Mouse (Mus musculus): ENCODE results near the gene Gas2l1.

The Gas2l1 gene

GRCm38 (mm10) chr11:5065056-5065821 is at the start of gene Gas2l1:
Gas2l1 (minus strand) TSS chr11:5065327.
- CTCF ChIA-PET = interaction anchor here (0.5 to 2.0 kb wide), 35 partner anchors 9 to 1038 kb away, joined by 3 to 11 read pairs (median 4); partner anchors contain the start of genes Ap1b1 (in 1 of the 4), Ewsr1 (in 1 of the 4) and Rhbdd3 (in 1 of the 4)
- POLR2A ChIA-PET = interaction anchor here (0.7 to 14.6 kb wide), 37 partner anchors 9 to 798 kb away, joined by 3 to 359 read pairs (median 4); partner anchors contain the start of genes Ewsr1 (in 3 of the 4), Rhbdd3 (in 3 of the 4) and Ap1b1 (in 1 of the 4)

- ChIA-PET CTCF (interaction anchor here in 2 of 4 experiments (1.1 to 2.4 kb wide), 3 partner anchors 8 to 160 kb away, joined by 11 to 38 read pairs (median 20); no protein-coding TSS in a partner anchor), POLR2A (interaction anchor here in 2 of 4 experiments (0.6 to 7.8 kb wide), 4 partner anchors 14 to 136 kb away, joined by 3 to 118 read pairs (median 24); partner anchors contain the start of genes Ewsr1 (in 2 of the 2) and Rhbdd3 (in 2 of the 2))
Measured at GRCm38 (mm10) chr11:5113645-5114044, 48.5 kb upstream of the Gas2l1 start.

- ChIA-PET CTCF (interaction anchor here in 3 of 4 experiments (0.6 to 1.2 kb wide), 6 partner anchors 10 to 575 kb away, joined by 3 read pairs; partner anchors contain the start of genes Ewsr1 (in 1 of the 3) and Rhbdd3 (in 1 of the 3)), POLR2A (interaction anchor here (1.1 to 7.8 kb wide), 6 partner anchors 9 to 108 kb away, joined by 3 to 118 read pairs (median 4); partner anchors contain the start of genes Ewsr1 (in 3 of the 4) and Rhbdd3 (in 3 of the 4))
Measured at GRCm38 (mm10) chr11:5109441-5109840, 44.3 kb upstream of the Gas2l1 start.

- POLR2A ChIA-PET = interaction anchor here in 2 of 4 experiments (1.2 to 3.4 kb wide), 4 partner anchors 8 to 15 kb away, joined by 4 to 12 read pairs (median 8); no protein-coding TSS in a partner anchor
- CTCF ChIA-PET = interaction anchor here in 2 of 4 experiments (0.7 to 3.3 kb wide), 3 partner anchors 10 to 78 kb away, joined by 3 to 20 read pairs (median 9); no protein-coding TSS in a partner anchor
Measured at GRCm38 (mm10) chr11:5103986-5104509, 38.9 kb upstream of the Gas2l1 start.

GRCm38 (mm10) chr11:5102384-5102783 is 37.3 kb upstream of the Gas2l1 start:
- ChIA-PET CTCF (interaction anchor here in 1 of 4 experiments (1.1 kb wide), 1 partner anchor 13 kb away, joined by 4 read pairs; no protein-coding TSS in a partner anchor), POLR2A (interaction anchor here in 2 of 4 experiments (0.6 to 11.9 kb wide), 11 partner anchors 10 to 171 kb away, joined by 3 to 444 read pairs (median 24); partner anchors contain the start of genes Rasl10a (in 2 of the 2) and Gas2l1 (in 1 of the 2))

- ChIA-PET POLR2A (interaction anchor here in 3 of 4 experiments (0.5 to 11.9 kb wide), 25 partner anchors 8 to 393 kb away, joined by 3 to 444 read pairs (median 12); partner anchors contain the start of genes Gas2l1 (in 2 of the 3), Rasl10a (in 2 of the 3), Emid1 (in 1 of the 3) and Kremen1 (in 1 of the 3)), CTCF (interaction anchor here (0.5 to 2.6 kb wide), 10 partner anchors 9 to 225 kb away, joined by 3 to 20 read pairs (median 4); no protein-coding TSS in a partner anchor)
Measured at GRCm38 (mm10) chr11:5101641-5102040, 36.5 kb upstream of the Gas2l1 start.

- POLR2A ChIA-PET = interaction anchor here (0.5 to 11.9 kb wide), 89 partner anchors 8 to 797 kb away, joined by 3 to 444 read pairs (median 6); partner anchors contain the start of genes Gas2l1 (in 3 of the 4), Kremen1 (in 3 of the 4), Rasl10a (in 3 of the 4) and Dbnl (in 1 of the 4)
- CTCF ChIA-PET = interaction anchor here (0.5 to 2.7 kb wide), 17 partner anchors 9 to 1329 kb away, joined by 3 to 29 read pairs (median 5); partner anchors contain the start of gene Gas2l1 (in 1 of the 4)
Measured at GRCm38 (mm10) chr11:5100801-5101200, 35.7 kb upstream of the Gas2l1 start.

- ChIA-PET POLR2A (interaction anchor here (0.5 to 11.9 kb wide), 156 partner anchors 8 to 1203 kb away, joined by 3 to 444 read pairs (median 5); partner anchors contain the start of genes Emid1 (in 3 of the 4), Gas2l1 (in 3 of the 4), Kremen1 (in 3 of the 4) and Rasl10a (in 3 of the 4)), CTCF (interaction anchor here (0.6 to 2.7 kb wide), 20 partner anchors 8 to 626 kb away, joined by 3 to 29 read pairs (median 6); partner anchors contain the start of gene Gas2l1 (in 2 of the 4))
Measured at GRCm38 (mm10) chr11:5100283-5100682, 35.2 kb upstream of the Gas2l1 start.

GRCm38 (mm10) chr11:5099576-5100183 is 34.6 kb upstream of the Gas2l1 start:
- ChIA-PET CTCF (interaction anchor here (0.6 to 2.7 kb wide), 21 partner anchors 8 to 626 kb away, joined by 3 to 29 read pairs (median 6); partner anchors contain the start of gene Gas2l1 (in 3 of the 4)), POLR2A (interaction anchor here (0.5 to 11.9 kb wide), 208 partner anchors 8 to 1203 kb away, joined by 3 to 444 read pairs (median 4); partner anchors contain the start of genes Emid1 (in 3 of the 4), Gas2l1 (in 3 of the 4), Kremen1 (in 3 of the 4) and Rasl10a (in 3 of the 4))

- ChIA-PET POLR2A (interaction anchor here (0.6 to 11.9 kb wide), 165 partner anchors 7 to 1447 kb away, joined by 3 to 444 read pairs (median 4); partner anchors contain the start of genes Emid1 (in 3 of the 4), Gas2l1 (in 3 of the 4), Kremen1 (in 3 of the 4) and Rasl10a (in 3 of the 4)), CTCF (interaction anchor here (0.6 to 2.7 kb wide), 13 partner anchors 10 to 199 kb away, joined by 3 to 29 read pairs (median 6); partner anchors contain the start of gene Gas2l1 (in 2 of the 4))
Measured at GRCm38 (mm10) chr11:5098736-5099542, 33.8 kb upstream of the Gas2l1 start, which contains the start of the genes Rhbdd3 and Ewsr1. Rhbdd3 (plus strand) TSS chr11:5098926. Ewsr1 (minus strand) TSS chr11:5099266.

GRCm38 (mm10) chr11:5098035-5098735 is 33.1 kb upstream of the Gas2l1 start:
- ChIA-PET POLR2A (interaction anchor here (0.6 to 11.9 kb wide), 94 partner anchors 6 to 605 kb away, joined by 3 to 444 read pairs (median 5); partner anchors contain the start of genes Emid1 (in 3 of the 4), Gas2l1 (in 3 of the 4), Kremen1 (in 3 of the 4) and Rasl10a (in 2 of the 4)), CTCF (interaction anchor here in 3 of 4 experiments (0.6 to 2.7 kb wide), 7 partner anchors 11 to 63 kb away, joined by 3 to 29 read pairs (median 6); partner anchors contain the start of gene Gas2l1 (in 1 of the 3))

- ChIA-PET POLR2A (interaction anchor here (0.8 to 11.9 kb wide), 19 partner anchors 8 to 705 kb away, joined by 3 to 444 read pairs (median 8); partner anchors contain the start of genes Gas2l1 (in 2 of the 4) and Rasl10a (in 1 of the 4)), CTCF (interaction anchor here in 1 of 4 experiments (0.7 kb wide), 1 partner anchor 274 kb away, joined by 4 read pairs; no protein-coding TSS in a partner anchor)
Measured at GRCm38 (mm10) chr11:5096480-5097020, 31.4 kb upstream of the Gas2l1 start.

GRCm38 (mm10) chr11:5095877-5096276 is 30.8 kb upstream of the Gas2l1 start:
- CTCF ChIA-PET = no interaction called here
- POLR2A ChIA-PET = interaction anchor here (0.8 to 11.9 kb wide), 21 partner anchors 9 to 706 kb away, joined by 3 to 444 read pairs (median 6); partner anchors contain the start of genes Gas2l1 (in 2 of the 4) and Rasl10a (in 1 of the 4)

- CTCF ChIA-PET = interaction anchor here in 2 of 4 experiments (0.6 to 1.4 kb wide), 5 partner anchors 9 to 28 kb away, joined by 3 to 5 read pairs (median 4); partner anchors contain the start of gene Gas2l1 (in 1 of the 2)
- POLR2A ChIA-PET = interaction anchor here in 2 of 4 experiments (0.6 to 11.9 kb wide), 13 partner anchors 6 to 821 kb away, joined by 3 to 444 read pairs (median 15); partner anchors contain the start of genes Gas2l1 (in 2 of the 2), Ewsr1 (in 1 of the 2), Rasl10a (in 1 of the 2) and Rhbdd3 (in 1 of the 2)
Measured at GRCm38 (mm10) chr11:5091706-5092105, 26.6 kb upstream of the Gas2l1 start.
